Mouse (Mus musculus): Measurements from ENCODE around the gene Ltbp2. TPM values are rescaled to one million over a fixed set of nuclear protein-coding genes. Genes with fewer than 3 reads are reported as not detected.
A peak's percentile ranks its signal among the peaks of the same experiment; 100 is the strongest.

Gene Ltbp2
- 0.26 and 0.33 TPM in 2 replicates for polyA plus RNA-seq (2016; fragmentation: Nextera tagmentation; extraction: Ambion mirVana)

GRCm38 (mm10) chr12:84876481-84877121, at the start of gene Ltbp2:
Gene Ltbp2, minus strand, starts transcription at chr12:84876532.
- H3K27ac ChIP-seq = no peak within 1 kb of the TSS
- H3K36me3 ChIP-seq = no peaks in the 10 kb centered on the region
- H3K4me1 ChIP-seq = peaks cover 12% of the 10 kb centered on the region; the same call in 1 of the 2 replicates
- ATAC-seq (ENCODE audit: low FRiP score, low read depth) = no peak
- H3K9me3 ChIP-seq = no peaks in the 10 kb centered on the region
- no peak within 1 kb of the TSS for H3K9ac ChIP-seq
- peaks cover 46% of the 10 kb centered on the region for H3K27me3 ChIP-seq (replicated peaks)
- H3K4me2 ChIP-seq (replicated peaks) = peak within 1 kb of the TSS; percentile 44
- 3% methylated on average over 34 of the region's 34 CpGs for WGBS
- H3K4me3 ChIP-seq = peak within 1 kb of the TSS; percentile 24

GRCm38 (mm10) chr12:84924324-84924723, 48.0 kb upstream of the Ltbp2 start:
- Histone ChIP-seq H3K36me3 (peaks cover 84% of the 10 kb centered on the region), H3K4me3 (no peak overlapping the region), H3K27me3 (replicated peaks) (no peaks in the 10 kb centered on the region), H3K27ac (no peak overlapping the region), H3K9me3 (no peaks in the 10 kb centered on the region), H3K9ac (no peak overlapping the region), H3K4me2 (replicated peaks) (no peak overlapping the region), H3K4me1 (no peaks in the 10 kb centered on the region)
- no peak for ATAC-seq (ENCODE audit: low FRiP score, low read depth)
- WGBS = 96% methylated on average over 5 of the region's 5 CpGs

GRCm38 (mm10) chr12:84921881-84922419, 45.6 kb upstream of the Ltbp2 start:
- no peak for ATAC-seq (ENCODE audit: low FRiP score, low read depth)
- no peaks in the 10 kb centered on the region for H3K27me3 ChIP-seq (replicated peaks)
- no peak overlapping the region for H3K9ac ChIP-seq
- no peaks in the 10 kb centered on the region for H3K4me1 ChIP-seq
- H3K9me3 ChIP-seq = no peaks in the 10 kb centered on the region
- no peak overlapping the region for H3K27ac ChIP-seq
- H3K4me3 ChIP-seq = no peak overlapping the region
- no peak overlapping the region for H3K4me2 ChIP-seq (replicated peaks)
- WGBS = 34% methylated on average over 8 of the region's 8 CpGs
- H3K36me3 ChIP-seq = peaks cover 79% of the 10 kb centered on the region

GRCm38 (mm10) chr12:84918809-84919208, 42.5 kb upstream of the Ltbp2 start:
- Histone ChIP-seq H3K4me1 (no peaks in the 10 kb centered on the region), H3K36me3 (peaks cover 52% of the 10 kb centered on the region), H3K4me2 (replicated peaks) (no peak overlapping the region), H3K9ac (no peak overlapping the region), H3K27me3 (replicated peaks) (no peaks in the 10 kb centered on the region), H3K27ac (no peak overlapping the region), H3K9me3 (no peaks in the 10 kb centered on the region), H3K4me3 (no peak overlapping the region)
- WGBS = 87% methylated on average over 6 of the region's 6 CpGs
- ATAC-seq (ENCODE audit: low FRiP score, low read depth) = no peak

- Histone ChIP-seq H3K4me1 (no peaks in the 10 kb centered on the region), H3K27ac (no peak overlapping the region), H3K27me3 (replicated peaks) (no peaks in the 10 kb centered on the region), H3K36me3 (peaks cover 44% of the 10 kb centered on the region), H3K9me3 (no peaks in the 10 kb centered on the region), H3K4me3 (no peak overlapping the region), H3K4me2 (replicated peaks) (no peak overlapping the region), H3K9ac (no peak overlapping the region)
- WGBS = 84% methylated on average over 3 of the region's 3 CpGs
- ATAC-seq (ENCODE audit: low FRiP score, low read depth) = no peak
Observed at GRCm38 (mm10) chr12:84917799-84918198, 41.5 kb upstream of the Ltbp2 start.

GRCm38 (mm10) chr12:84914959-84915358, 38.6 kb upstream of the Ltbp2 start:
- Histone ChIP-seq H3K27ac (no peak overlapping the region), H3K9ac (no peak overlapping the region), H3K9me3 (no peaks in the 10 kb centered on the region), H3K36me3 (peaks cover 23% of the 10 kb centered on the region), H3K27me3 (replicated peaks) (no peaks in the 10 kb centered on the region), H3K4me3 (no peak overlapping the region), H3K4me2 (replicated peaks) (no peak overlapping the region), H3K4me1 (no peaks in the 10 kb centered on the region)
- 90% methylated on average over 5 of the region's 5 CpGs for WGBS
- no peak for ATAC-seq (ENCODE audit: low FRiP score, low read depth)

- Histone ChIP-seq H3K9me3 (no peaks in the 10 kb centered on the region), H3K4me2 (replicated peaks) (no peak overlapping the region), H3K36me3 (peaks cover 7% of the 10 kb centered on the region; the same call in 1 of the 2 replicates), H3K27me3 (replicated peaks) (no peaks in the 10 kb centered on the region), H3K9ac (no peak overlapping the region), H3K27ac (no peak overlapping the region), H3K4me1 (0 out of 2 replicates have a peak, but pooled peaks cover under 1% of the 10 kb centered on the region), H3K4me3 (no peak overlapping the region)
- 90% methylated on average over 4 of the region's 4 CpGs for WGBS
- no peak for ATAC-seq (ENCODE audit: low FRiP score, low read depth)
Observed at GRCm38 (mm10) chr12:84912652-84913104, 36.3 kb upstream of the Ltbp2 start.

GRCm38 (mm10) chr12:84911640-84912039, 35.3 kb upstream of the Ltbp2 start:
- Histone ChIP-seq H3K4me1 (peaks cover 4% of the 10 kb centered on the region), H3K27me3 (replicated peaks) (no peaks in the 10 kb centered on the region), H3K27ac (no peak overlapping the region), H3K9me3 (no peaks in the 10 kb centered on the region), H3K36me3 (no peaks in the 10 kb centered on the region), H3K9ac (no peak overlapping the region), H3K4me3 (no peak overlapping the region), H3K4me2 (replicated peaks) (no peak overlapping the region)
- no peak for ATAC-seq (ENCODE audit: low FRiP score, low read depth)
- 45% methylated on average over 2 of the region's 2 CpGs for WGBS

GRCm38 (mm10) chr12:84910066-84910465, 33.7 kb upstream of the Ltbp2 start:
- Histone ChIP-seq H3K9me3 (no peaks in the 10 kb centered on the region), H3K27me3 (replicated peaks) (no peaks in the 10 kb centered on the region), H3K4me3 (no peak overlapping the region), H3K4me2 (replicated peaks) (no peak overlapping the region), H3K9ac (no peak overlapping the region), H3K4me1 (peaks cover 4% of the 10 kb centered on the region), H3K36me3 (no peaks in the 10 kb centered on the region), H3K27ac (no peak overlapping the region)
- ATAC-seq (ENCODE audit: low FRiP score, low read depth) = no peak
- 96% methylated on average over 4 of the region's 4 CpGs for WGBS

GRCm38 (mm10) chr12:84907627-84908480, 31.5 kb upstream of the Ltbp2 start:
- no peak for ATAC-seq (ENCODE audit: low FRiP score, low read depth)
- no peaks in the 10 kb centered on the region for H3K9me3 ChIP-seq
- no peak overlapping the region for H3K4me3 ChIP-seq
- 0 out of 2 replicates have a peak overlapping the region, but pooled peaks have one; percentile 32 for H3K27ac ChIP-seq
- WGBS = 73% methylated on average over 10 of the region's 10 CpGs
- no peaks in the 10 kb centered on the region for H3K27me3 ChIP-seq (replicated peaks)
- H3K9ac ChIP-seq = no peak overlapping the region
- no peak overlapping the region for H3K4me2 ChIP-seq (replicated peaks)
- H3K36me3 ChIP-seq = no peaks in the 10 kb centered on the region
- H3K4me1 ChIP-seq = peaks cover 4% of the 10 kb centered on the region

GRCm38 (mm10) chr12:84907024-84907626, 30.8 kb upstream of the Ltbp2 start:
- no peak overlapping the region for H3K4me2 ChIP-seq (replicated peaks)
- H3K36me3 ChIP-seq = no peaks in the 10 kb centered on the region
- peaks cover 4% of the 10 kb centered on the region for H3K4me1 ChIP-seq
- H3K27me3 ChIP-seq (replicated peaks) = no peaks in the 10 kb centered on the region
- no peaks in the 10 kb centered on the region for H3K9me3 ChIP-seq
- H3K27ac ChIP-seq = no peak overlapping the region
- no peak overlapping the region for H3K4me3 ChIP-seq
- WGBS = 77% methylated on average over 12 of the region's 12 CpGs
- H3K9ac ChIP-seq = no peak overlapping the region
- no peak for ATAC-seq (ENCODE audit: low FRiP score, low read depth)

GRCm38 (mm10) chr12:84904399-84904798, 28.1 kb upstream of the Ltbp2 start:
- no peaks in the 10 kb centered on the region for H3K9me3 ChIP-seq
- no peak overlapping the region for H3K4me2 ChIP-seq (replicated peaks)
- whole genome bisulfite sequencing = 78% methylated on average over 7 of the region's 7 CpGs
- H3K4me3 ChIP-seq = no peak overlapping the region
- H3K27ac ChIP-seq = no peak overlapping the region
- no peak for ATAC-seq (ENCODE audit: low FRiP score, low read depth)
- H3K36me3 ChIP-seq = no peaks in the 10 kb centered on the region
- peaks cover 4% of the 10 kb centered on the region for H3K4me1 ChIP-seq
- no peak overlapping the region for H3K9ac ChIP-seq
- H3K27me3 ChIP-seq (replicated peaks) = no peaks in the 10 kb centered on the region
